In genomic region chr13:48566116-48566935, GRCm38 (mm10) we compare ENCODE assay signal across 8 mouse cellular contexts. TPM values are rescaled to one million over a fixed set of nuclear protein-coding genes. Genes with fewer than 3 reads are reported as not detected.
DNase-seq lines count a peak whose midpoint lies in the region; ATAC-seq and TF ChIP-seq lines count a peak whose summit lies in the region.

No protein-coding gene starts in this region.

- no peak overlapping the region for H3K4me3 ChIP-seq in embryonic facial prominence, embryonic 10.5 days
- H3K4me3 ChIP-seq in midbrain, embryonic 10.5 days: 0 out of 2 replicates have a peak overlapping the region, but pooled peaks have one; percentile 9
- H3K4me3 ChIP-seq in small intestine, adult 2 months (ENCODE audit: low read depth, low read length): no peak overlapping the region

- no peak for ATAC-seq in inflammation-experienced regulatory T-cells, adult 6 months

- H3K27ac ChIP-seq in embryonic facial prominence, embryonic 10.5 days (replicated peaks): peak overlapping the region; percentile 81
- H3K27ac ChIP-seq in midbrain, embryonic 10.5 days (replicated peaks): peak overlapping the region; percentile 79
- peak overlapping the region; percentile 69 for H3K27ac ChIP-seq in small intestine, adult 2 months (ENCODE audit: insufficient read depth, low read depth, low read length)

- H3K36me3 ChIP-seq in embryonic facial prominence, embryonic 10.5 days (replicated peaks): no peaks in the 10 kb centered on the region
- H3K36me3 ChIP-seq in midbrain, embryonic 10.5 days: no peaks in the 10 kb centered on the region
- H3K36me3 ChIP-seq in small intestine, adult 2 months (ENCODE audit: control insufficient read depth, insufficient read depth, low read length): no peaks in the 10 kb centered on the region

- intact Hi-C loops in left cerebral cortex, postnatal 25 days (cut with DNase I): no loop called here

- TF ChIP-seq CTCF in small intestine, adult 2 months (IDR thresholded peaks at IDR 0.05; ENCODE audit: extremely low read depth, insufficient read length, insufficient replicate concordance, low read depth, low read length): no peak

- no peaks in the 10 kb centered on the region for H3K9me3 ChIP-seq in embryonic facial prominence, embryonic 10.5 days
- no peaks in the 10 kb centered on the region for H3K9me3 ChIP-seq in midbrain, embryonic 10.5 days (replicated peaks)

- peaks cover 9% of the 10 kb centered on the region for H3K4me1 ChIP-seq in embryonic facial prominence, embryonic 10.5 days
- H3K4me1 ChIP-seq in midbrain, embryonic 10.5 days: peaks cover 11% of the 10 kb centered on the region
- peaks cover 6% of the 10 kb centered on the region; the same call in 1 of the 2 replicates for H3K4me1 ChIP-seq in small intestine, adult 2 months (ENCODE audit: control insufficient read depth, insufficient read depth, insufficient read length, low read length)

- no peak for TF ChIP-seq POLR2A in small intestine, adult 2 months (IDR thresholded peaks at IDR 0.05; ENCODE audit: low read depth, low read length)

- no peaks in the 10 kb centered on the region for H3K27me3 ChIP-seq in embryonic facial prominence, embryonic 10.5 days (replicated peaks; ENCODE audit: low read depth, poor library complexity, severe bottlenecking)
- no peaks in the 10 kb centered on the region for H3K27me3 ChIP-seq in midbrain, embryonic 10.5 days (ENCODE audit: low read depth, poor library complexity, severe bottlenecking)
- no peaks in the 10 kb centered on the region for H3K27me3 ChIP-seq in small intestine, adult 2 months (ENCODE audit: control insufficient read depth, insufficient read depth, low read length)

- WGBS in embryonic facial prominence, embryonic 10.5 days: 44% methylated on average over 13 of the region's 13 CpGs
- WGBS in midbrain, embryonic 10.5 days: 60% methylated on average over 13 of the region's 13 CpGs
- 17% methylated on average over 13 of the region's 13 CpGs for WGBS in small intestine, adult 2 months

- peak; percentile 95 for DNase-seq in adrenal gland, adult 8-10 months
- DNase-seq in embryonic facial prominence, embryonic 10.5 days (ENCODE audit: low spot score): peak; percentile 58
- DNase-seq in heart, adult 11 months: peak; percentile 99
- peak; percentile 91 for DNase-seq in kidney, adult 11 months
- DNase-seq in left cerebral cortex, postnatal 25 days (ENCODE audit: low spot score in 2 of 2): peak; percentile 61 to 62
- peak; percentile 31 for DNase-seq in midbrain, embryonic 10.5 days (ENCODE audit: low spot score)

RNA-seq across cellular contexts. Expression of gene A830005F24Rik, which starts 53.0 kb away (rescaled TPM):
- total RNA-seq in adrenal gland, adult 8-10 months (2022): not detected
- 2.7 TPM in 2 replicates for polyA plus RNA-seq in embryonic facial prominence, embryonic 10.5 days (2016; fragmentation: Nextera tagmentation; extraction: Ambion mirVana)
- total RNA-seq in left cerebral cortex, postnatal 25 days (2021): 1 to 10 TPM; 1.6 to 1.8 TPM
- 2.1 and 3.1 TPM in 2 replicates for polyA plus RNA-seq in midbrain, embryonic 10.5 days (2016; fragmentation: Nextera tagmentation; extraction: Ambion mirVana)
- polyA plus RNA-seq in small intestine, adult 2 months (2012; rRNA removed): not detected in 2 replicates
- 1 to 10 TPM; 4.4 to 8.1 (median 5.4) TPM for polyA plus RNA-seq in inflammation-experienced regulatory T-cells, adult 6 months (2017; shearing (Covaris generic))

RNA-seq across cellular contexts. Expression of gene Zfp169, which starts 53.1 kb away (rescaled TPM):
- total RNA-seq in adrenal gland, adult 8-10 months (2022): 10 to 100 TPM; 11.3 to 13.7 (median 12.7) TPM
- 4.6 and 4.9 TPM in 2 replicates for polyA plus RNA-seq in embryonic facial prominence, embryonic 10.5 days (2016; fragmentation: Nextera tagmentation; extraction: Ambion mirVana)
- total RNA-seq in left cerebral cortex, postnatal 25 days (2021): 10 to 100 TPM; 20.8 to 22.7 TPM
- polyA plus RNA-seq in midbrain, embryonic 10.5 days (2016; fragmentation: Nextera tagmentation; extraction: Ambion mirVana): 4.7 TPM in 2 replicates
- polyA plus RNA-seq in small intestine, adult 2 months (2012; rRNA removed): 3.6 and 5.7 TPM in 2 replicates
- 10 to 100 TPM; 10.2 to 16.5 (median 11.7) TPM for polyA plus RNA-seq in inflammation-experienced regulatory T-cells, adult 6 months (2017; shearing (Covaris generic))

RNA-seq across cellular contexts. Expression of gene Ptpdc1, which starts 59.1 kb away (rescaled TPM):
- total RNA-seq in adrenal gland, adult 8-10 months (2022): 10 to 100 TPM in 2 of 4 experiments, 1 to 10 TPM in 2; 5.7 to 13.9 (median 10.4) TPM
- polyA plus RNA-seq in embryonic facial prominence, embryonic 10.5 days (2016; fragmentation: Nextera tagmentation; extraction: Ambion mirVana): 7.7 and 10.5 TPM in 2 replicates
- total RNA-seq in left cerebral cortex, postnatal 25 days (2021): 10 to 100 TPM; 25.0 to 25.8 TPM
- polyA plus RNA-seq in midbrain, embryonic 10.5 days (2016; fragmentation: Nextera tagmentation; extraction: Ambion mirVana): 11.0 and 13.8 TPM in 2 replicates
- 0.33 and 0.62 TPM in 2 replicates for polyA plus RNA-seq in small intestine, adult 2 months (2012; rRNA removed)
- polyA plus RNA-seq in inflammation-experienced regulatory T-cells, adult 6 months (2017; shearing (Covaris generic)): 1 to 10 TPM in 2 of 3 experiments, under 1 TPM in 1; 0.11 to 1.4 (median 1.2) TPM

Comparison
In these comparisons a context has a peak if more than half of its experiments do, and no peak if none do; other contexts are left out.
1. DNase-seq: peak in every context shown above with its lines; median percentile 99 in heart, adult 11 months; 95 in adrenal gland, adult 8-10 months; 91 in kidney, adult 11 months; 62 in left cerebral cortex, postnatal 25 days; 58 in embryonic facial prominence, embryonic 10.5 days; 31 in midbrain, embryonic 10.5 days.